Mouse (Mus musculus) gastrocnemius, adult 2 months (tissue): ENCODE measurements around the gene Clspn. TPM values are rescaled to one million over a fixed set of nuclear protein-coding genes. Genes with fewer than 3 reads are reported as not detected.

Experiments used
- DNase-seq: peaks from one replicate; pipeline ENCODE4 v3.0.0; 2022
- H3K27ac ChIP-seq: fragments of 200-600 bp; 2 replicates; pipeline ENCODE4 v1.8.1; 2022; ENCODE audit warnings: mild to moderate bottlenecking
- H3K4me3 ChIP-seq: fragments of 200-600 bp; 2 replicates; pipeline ENCODE4 v1.8.1; 2022; ENCODE audit warnings: mild to moderate bottlenecking, moderate library complexity
- CTCF ChIP-seq: fragments of 200-600 bp; IDR thresholded peaks from 2 replicates; pipeline ENCODE4 v1.8.1; 2022; ENCODE audit warnings: antibody characterized with exemption, mild to moderate bottlenecking, moderate library complexity
- intact Hi-C: fragments of 180-260 bp; cut with DNase I; formaldehyde crosslinking; loops from one replicate; pipeline ENCODE4 v1.15.1; 2025
- total RNA-seq, 2 experiments: library from RNA; stranded (reverse); gene quantifications; 2 replicates each; pipeline ENCODE4 v1.2.3; 2021

Clspn gene
- total RNA-seq, 2 experiments from 2014 or later = 0.28 to 0.50 TPM

- H3K27ac ChIP-seq = no peak overlapping the region
- no peak overlapping the region for H3K4me3 ChIP-seq
- intact Hi-C loops = no loop called here
- DNase-seq = no peak
- TF ChIP-seq CTCF = no peak
These were observed 21.2 kb downstream of the Clspn start for GRCm38 (mm10) chr4:126577920-126578319.

- DNase-seq = no peak
- H3K4me3 ChIP-seq = no peak overlapping the region
- TF ChIP-seq CTCF = no peak
- intact Hi-C loops = no loop called here
- no peak overlapping the region for H3K27ac ChIP-seq
These were observed 22.3 kb downstream of the Clspn start for GRCm38 (mm10) chr4:126579077-126579476.

- DNase-seq = no peak
- H3K27ac ChIP-seq = no peak overlapping the region
- intact Hi-C loops = no loop called here
- TF ChIP-seq CTCF = no peak
- no peak overlapping the region for H3K4me3 ChIP-seq
These were observed 29.0 kb downstream of the Clspn start for GRCm38 (mm10) chr4:126585739-126586138.

- Histone ChIP-seq H3K27ac (no peak overlapping the region), H3K4me3 (no peak overlapping the region)
- intact Hi-C loops = no loop called here
- no peak for DNase-seq
- TF ChIP-seq CTCF = no peak
These were observed 35.3 kb downstream of the Clspn start for GRCm38 (mm10) chr4:126592039-126592438.

- no peak overlapping the region for H3K4me3 ChIP-seq
- H3K27ac ChIP-seq = no peak overlapping the region
- DNase-seq = peak; percentile 46
- intact Hi-C loops = loop anchor here (1.0 to 2.0 kb wide), 2 partner anchors 141 to 241 kb away; no protein-coding TSS in a partner anchor
- peak; percentile 92 for TF ChIP-seq CTCF
These were observed 43.4 kb downstream of the Clspn start for GRCm38 (mm10) chr4:126599971-126600754.

- peak; percentile 21 for DNase-seq
- TF ChIP-seq CTCF = no peak
- Histone ChIP-seq H3K27ac (no peak overlapping the region), H3K4me3 (peak overlapping the region; percentile 23)
- intact Hi-C loops = loop anchor here (2.0 kb wide), 1 partner anchor 239 kb away; no protein-coding TSS in a partner anchor
These were observed 45.1 kb downstream of the Clspn start for GRCm38 (mm10) chr4:126601597-126602444.

GRCm38 (mm10) chr4:126602445-126602762 lies 45.7 kb downstream of the Clspn start:
- no peak overlapping the region for H3K4me3 ChIP-seq
- intact Hi-C loops = no loop called here
- no peak for TF ChIP-seq CTCF

GRCm38 (mm10) chr4:126604141-126604540 lies 47.4 kb downstream of the Clspn start:
- DNase-seq = no peak
- TF ChIP-seq CTCF = no peak
- intact Hi-C loops = no loop called here
- no peak overlapping the region for H3K27ac ChIP-seq
- no peak overlapping the region for H3K4me3 ChIP-seq

More at GRCm38 (mm10) chr4:126602445-126602762, 45.7 kb downstream of the Clspn start:
- DNase-seq = no peak
- H3K27ac ChIP-seq = no peak overlapping the region

- no peak overlapping the region for H3K27ac ChIP-seq
- no peak for TF ChIP-seq CTCF
- intact Hi-C loops = no loop called here
- no peak for DNase-seq
- H3K4me3 ChIP-seq = no peak overlapping the region
These were observed 49.0 kb downstream of the Clspn start for GRCm38 (mm10) chr4:126605751-126606150.

- peak within 1 kb of the TSS; percentile 91 for H3K4me3 ChIP-seq
- no peak for TF ChIP-seq CTCF
- intact Hi-C loops = loop anchor here (5.0 kb wide), 1 partner anchor 68 kb away; the partner anchor contains the start of gene Psmb2
These were observed 53.0 kb downstream of the Clspn start, which contains the start of gene 5730409E04Rik for GRCm38 (mm10) chr4:126609606-126610181. Gene 5730409E04Rik, plus strand, starts transcription at chr4:126609818.

GRCm38 (mm10) chr4:126611991-126612390 lies 55.3 kb downstream of the Clspn start:
- H3K27ac ChIP-seq = no peak overlapping the region
- DNase-seq = peak; percentile 25
- no peak for TF ChIP-seq CTCF
- no peak overlapping the region for H3K4me3 ChIP-seq
- intact Hi-C loops = loop anchor here (5.0 kb wide), 1 partner anchor 65 kb away; the partner anchor contains the start of gene Psmb2

More at GRCm38 (mm10) chr4:126609606-126610181, 53.0 kb downstream of the Clspn start, which contains the start of gene 5730409E04Rik:
- peak; percentile 93 for DNase-seq
- peak within 1 kb of the TSS; percentile 89 for H3K27ac ChIP-seq

GRCm38 (mm10) chr4:126616312-126616711 lies 59.6 kb downstream of the Clspn start:
- no peak overlapping the region for H3K4me3 ChIP-seq
- intact Hi-C loops = no loop called here

More at GRCm38 (mm10) chr4:126616312-126616711, 59.6 kb downstream of the Clspn start:
- no peak for DNase-seq
- no peak overlapping the region for H3K27ac ChIP-seq
- TF ChIP-seq CTCF = no peak
